In genomic region chr14:122028926-122029745, GRCm38 (mm10) we compare ENCODE assay signal across 12 mouse cellular contexts. TPM values are rescaled to one million over a fixed set of nuclear protein-coding genes. Genes with fewer than 3 reads are reported as not detected.
A peak's percentile ranks its signal among the peaks of the same experiment; 100 is the strongest.
DNase-seq lines count a peak whose midpoint lies in the region; ATAC-seq lines count a peak whose summit lies in the region.
"Had no signal": no experiment of that assay in that cellular context is flagged by ENCODE, and none has a peak within 500 bp of the region (broad histone marks: within the 10 kb centered on the region; RNA-seq: fewer than 3 reads in every experiment).

No protein-coding gene starts in this region.

- H3K36me3 ChIP-seq in midbrain, embryonic 16.5 days (ENCODE audit: control insufficient read depth, insufficient read depth, low read length), result no peaks in the 10 kb centered on the region; the same call in 1 of the 2 replicates
- H3K36me3 ChIP-seq in midbrain, embryonic 11.5 days (ENCODE audit: control insufficient read depth, insufficient read depth, low read length), result no peaks in the 10 kb centered on the region
- H3K36me3 ChIP-seq: heart, embryonic 13.5 days; limb, embryonic 12.5 days; neural tube, embryonic 13.5 days had no signal

- H3K9ac ChIP-seq in midbrain, embryonic 16.5 days (ENCODE audit: low read depth, low read length), result no peak overlapping the region
- no peak overlapping the region for H3K9ac ChIP-seq in midbrain, embryonic 11.5 days (ENCODE audit: low read length)
- H3K9ac ChIP-seq: heart, embryonic 13.5 days; hindbrain, embryonic 14.5 days; limb, embryonic 12.5 days; neural tube, embryonic 13.5 days had no signal

- H3K4me1 ChIP-seq in midbrain, embryonic 16.5 days (ENCODE audit: control insufficient read depth, insufficient read depth, low read length), result no peaks in the 10 kb centered on the region
- H3K4me1 ChIP-seq in midbrain, embryonic 11.5 days (ENCODE audit: control insufficient read depth, insufficient read depth, low read length), result no peaks in the 10 kb centered on the region
- H3K4me1 ChIP-seq: limb, embryonic 12.5 days; neural tube, embryonic 13.5 days had no signal

- H3K27ac ChIP-seq in midbrain, embryonic 16.5 days (ENCODE audit: low read length), result no peak overlapping the region
- no peak overlapping the region for H3K27ac ChIP-seq in midbrain, embryonic 11.5 days (ENCODE audit: low read depth, low read length)
- H3K27ac ChIP-seq: heart, embryonic 13.5 days; hindbrain, embryonic 14.5 days; limb, embryonic 12.5 days; neural tube, embryonic 13.5 days had no signal

- no peaks in the 10 kb centered on the region for H3K27me3 ChIP-seq in midbrain, embryonic 16.5 days (ENCODE audit: control insufficient read depth, insufficient read depth, low read depth, low read length)
- no peaks in the 10 kb centered on the region for H3K27me3 ChIP-seq in midbrain, embryonic 11.5 days (ENCODE audit: control insufficient read depth, insufficient read depth, low read length)
- H3K27me3 ChIP-seq: heart, embryonic 13.5 days; limb, embryonic 12.5 days; neural tube, embryonic 13.5 days had no signal

- no peak overlapping the region for H3K4me3 ChIP-seq in midbrain, embryonic 16.5 days (ENCODE audit: low read depth, low read length)
- H3K4me3 ChIP-seq in midbrain, embryonic 11.5 days (ENCODE audit: low read depth, low read length), result no peak overlapping the region
- H3K4me3 ChIP-seq: heart, embryonic 13.5 days; limb, embryonic 12.5 days; neural tube, embryonic 13.5 days had no signal

- no peaks in the 10 kb centered on the region for H3K9me3 ChIP-seq in midbrain, embryonic 16.5 days (replicated peaks; ENCODE audit: control insufficient read depth, low read length, poor library complexity, severe bottlenecking)
- H3K9me3 ChIP-seq in midbrain, embryonic 11.5 days (ENCODE audit: control insufficient read depth, low read length), result no peaks in the 10 kb centered on the region
- H3K9me3 ChIP-seq: heart, embryonic 13.5 days; limb, embryonic 12.5 days; neural tube, embryonic 13.5 days had no signal

- peak; percentile 20 for DNase-seq in kidney, postnatal 14 days
- no peak for DNase-seq in kidney, postnatal 10 days
- DNase-seq in B cell, adult 2 months, result peak; percentile 65 to 71
- peak; percentile 79 for DNase-seq in T-cell, adult 2 months (ENCODE audit: low spot score)
- DNase-seq in urinary bladder, postnatal 14 days (ENCODE audit: low spot score), result no peak
- DNase-seq in midbrain, embryonic 11.5 days (ENCODE audit: low spot score, missing footprints), result no peak

- H3K4me2 ChIP-seq in midbrain, embryonic 16.5 days (ENCODE audit: low read length), result no peak overlapping the region
- no peak overlapping the region for H3K4me2 ChIP-seq in midbrain, embryonic 11.5 days
- H3K4me2 ChIP-seq: heart, embryonic 13.5 days; hindbrain, embryonic 14.5 days; limb, embryonic 12.5 days; neural tube, embryonic 13.5 days had no signal

- peak; percentile 64 for ATAC-seq in monocyte, adult 5-6 weeks (replicated peaks; ENCODE audit: insufficient number of reproducible peaks, low FRiP score, low TSS enrichment, poor library complexity, severe bottlenecking)
- ATAC-seq in midbrain, embryonic 16.5 days, result no peak
- ATAC-seq in midbrain, embryonic 11.5 days (ENCODE audit: low FRiP score), result no peak

- WGBS in midbrain, embryonic 16.5 days, result 94% methylated on average over 11 of the region's 11 CpGs
- WGBS in midbrain, embryonic 11.5 days, result 95% methylated on average over 11 of the region's 11 CpGs

RNA-seq across cellular contexts. Expression of gene Timm8a2, which starts 5.3 kb away (rescaled TPM):
- total RNA-seq in monocyte, adult 5-6 weeks (2017), result not detected in 3 replicates
- polyA plus RNA-seq in midbrain, embryonic 16.5 days (2015; fragmentation: Nextera tagmentation; extraction: Ambion mirVana), result not detected in 2 replicates
- polyA plus RNA-seq in midbrain, embryonic 11.5 days (2014; fragmentation: Nextera tagmentation; extraction: Ambion mirVana), result 0.18 TPM in 1 of 2 replicates, not detected in the other
- polyA plus RNA-seq: heart, embryonic 13.5 days; hindbrain, embryonic 14.5 days; limb, embryonic 12.5 days; neural tube, embryonic 13.5 days had no signal

Comparison
In these comparisons a context has a peak if more than half of its experiments do, and no peak if none do; other contexts are left out.
1. DNase-seq: peak in kidney, postnatal 14 days (single experiment), B cell, adult 2 months (2 of 2) and T-cell, adult 2 months (single experiment); none in kidney, postnatal 10 days (single experiment), urinary bladder, postnatal 14 days (single experiment) and midbrain, embryonic 11.5 days (single experiment).